Mouse (Mus musculus) hindbrain, embryonic 13.5 days (tissue): Measurements from ENCODE around the gene Plcb4. TPM values are rescaled to one million over a fixed set of nuclear protein-coding genes. Genes with fewer than 3 reads are reported as not detected.
"Not testable (repeated sequence)": the region's sequence is repeated elsewhere in the genome, so short reads cannot be mapped to it uniquely, and the experiment has no call there.

Experiments
- ATAC-seq: fragments of 200-750 bp; cut with Nextera tagmentation; 2 replicates; pipeline ENCODE4 v1.8.0; 2017; ENCODE audit warnings: moderate TSS enrichment; ENCODE audit not compliant: low FRiP score
- H3K27ac ChIP-seq: fragments of 300-500 bp; sonication (generic); 2 replicates; pipeline ENCODE4 v1.5.1; 2015; ENCODE audit warnings: inconsistent platforms, mild to moderate bottlenecking, moderate library complexity
- H3K27me3 ChIP-seq: fragments of 300-500 bp; sonication (generic); 2 replicates; pipeline ENCODE4 v1.6.1; 2015; ENCODE audit warnings: mild to moderate bottlenecking, inconsistent platforms
- H3K36me3 ChIP-seq: fragments of 300-500 bp; sonication (generic); 2 replicates; pipeline ENCODE4 v1.6.1; 2015; ENCODE audit warnings: mild to moderate bottlenecking, inconsistent platforms
- H3K4me1 ChIP-seq: fragments of 300-500 bp; sonication (generic); replicated peaks from 2 replicates; pipeline ENCODE4 v1.6.1; 2015; ENCODE audit warnings: inconsistent platforms
- H3K4me2 ChIP-seq: fragments of 300-500 bp; sonication (generic); 2 replicates; pipeline ENCODE4 v1.6.1; 2015; ENCODE audit warnings: inconsistent platforms, mild to moderate bottlenecking, moderate library complexity
- H3K4me3 ChIP-seq: fragments of 300-500 bp; sonication (generic); 2 replicates; pipeline ENCODE4 v1.5.1; 2015; ENCODE audit warnings: mild to moderate bottlenecking, inconsistent platforms
- H3K9ac ChIP-seq: fragments of 300-500 bp; sonication (generic); 2 replicates; pipeline ENCODE4 v1.6.1; 2015; ENCODE audit warnings: mild to moderate bottlenecking, inconsistent platforms
- H3K9me3 ChIP-seq: fragments of 300-500 bp; sonication (generic); 2 replicates; pipeline ENCODE4 v1.6.1; 2016; ENCODE audit warnings: inconsistent platforms
- WGBS: fragments of 180-500 bp; shearing (Covaris S2); methylation state at CpG from one replicate; pipeline ENCODE4 v1.1.7; 2015; 5-methylcytosine and 5-hydroxymethylcytosine counted together
- polyA plus RNA-seq: library from polyadenylated mRNA; unstranded; fragments of >200 nt; fragmentation: Nextera tagmentation; extraction: Ambion mirVana; gene quantifications from 2 replicates; pipeline ENCODE4 v1.2.1, GENCODE M21; 2015

Gene Plcb4
- polyA plus RNA-seq, 1 experiment from 2014 or later, result 49.7 TPM

GRCm38 (mm10) chr2:135970902-135971301, 312.1 kb downstream of the Plcb4 start:
- 96% methylated on average over 4 of the region's 4 CpGs for WGBS
- peaks cover 15% of the 10 kb centered on the region for H3K36me3 ChIP-seq
- no peak for ATAC-seq
- H3K27me3 ChIP-seq, result no peaks in the 10 kb centered on the region
- peaks cover 10% of the 10 kb centered on the region for H3K4me1 ChIP-seq
- H3K9ac ChIP-seq, result no peak overlapping the region
- H3K27ac ChIP-seq, result no peak overlapping the region
- no peak overlapping the region for H3K4me3 ChIP-seq
- H3K4me2 ChIP-seq, result no peak overlapping the region
- H3K9me3 ChIP-seq, result no peaks in the 10 kb centered on the region

DNA sequence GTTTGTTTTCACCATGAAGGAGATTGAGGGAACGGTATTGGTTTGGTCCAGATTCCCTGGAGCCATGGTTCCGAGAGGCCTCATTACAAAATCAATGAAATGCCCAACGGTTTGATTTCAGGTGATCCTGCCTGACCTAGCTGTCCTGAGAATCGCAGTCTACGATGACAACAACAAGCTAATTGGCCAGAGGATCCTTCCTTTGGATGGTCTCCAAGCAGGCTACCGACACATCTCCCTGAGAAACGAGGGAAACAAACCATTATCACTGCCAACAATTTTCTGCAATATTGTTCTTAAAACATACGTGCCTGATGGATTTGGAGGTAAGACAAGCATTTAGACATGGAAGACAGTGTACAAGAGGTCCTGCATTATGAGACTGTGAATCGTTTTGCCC, 317.2 kb downstream of the Plcb4 start:
- Histone ChIP-seq H3K9me3 (no peaks in the 10 kb centered on the region), H3K36me3 (peaks cover 18% of the 10 kb centered on the region), H3K4me3 (no peak overlapping the region), H3K4me1 (no peaks in the 10 kb centered on the region), H3K4me2 (no peak overlapping the region), H3K27me3 (no peaks in the 10 kb centered on the region), H3K27ac (no peak overlapping the region), H3K9ac (no peak overlapping the region)
- 85% methylated on average over 9 of the region's 9 CpGs for whole genome bisulfite sequencing
- ATAC-seq, result no peak

- Histone ChIP-seq H3K27me3 (no peaks in the 10 kb centered on the region), H3K36me3 (peaks cover 11% of the 10 kb centered on the region; the same call in 1 of the 2 replicates), H3K9ac (no peak overlapping the region), H3K4me1 (no peaks in the 10 kb centered on the region), H3K9me3 (no peaks in the 10 kb centered on the region), H3K27ac (no peak overlapping the region), H3K4me3 (no peak overlapping the region), H3K4me2 (no peak overlapping the region)
- 48% methylated on average over 5 of the region's 5 CpGs for WGBS
- no peak for ATAC-seq
Measured at GRCm38 (mm10) chr2:135978790-135979189, 320.0 kb downstream of the Plcb4 start.

DNA sequence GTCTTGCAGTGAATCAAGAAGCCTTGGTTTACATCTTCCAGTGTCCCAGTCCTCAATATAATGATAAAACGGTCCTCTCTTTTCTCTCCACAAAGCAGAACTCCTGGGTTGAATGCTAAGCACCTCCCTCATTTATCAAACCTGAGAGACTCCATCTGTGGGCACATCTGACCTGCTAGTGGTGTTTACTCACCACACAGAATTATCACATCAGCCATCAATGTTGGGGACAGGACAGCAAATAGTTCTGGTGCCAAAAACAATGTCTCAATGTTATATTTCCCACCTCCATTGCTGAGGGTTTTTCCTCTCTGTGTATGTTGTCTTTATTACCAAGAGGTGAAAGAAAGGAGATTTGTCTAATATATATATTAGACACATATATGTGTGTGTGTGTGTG, 321.6 kb downstream of the Plcb4 start:
- WGBS, result 57% methylated on average over 1 of the region's 1 CpGs
- no peak overlapping the region for H3K4me2 ChIP-seq
- ATAC-seq, result no peak

GRCm38 (mm10) chr2:135983972-135984371, 325.2 kb downstream of the Plcb4 start:
- Histone ChIP-seq H3K27me3 (no peaks in the 10 kb centered on the region), H3K4me1 (no peaks in the 10 kb centered on the region), H3K9me3 (no peaks in the 10 kb centered on the region), H3K4me2 (no peak overlapping the region), H3K36me3 (peaks cover 27% of the 10 kb centered on the region), H3K4me3 (no peak overlapping the region), H3K27ac (no peak overlapping the region), H3K9ac (no peak overlapping the region)
- 92% methylated on average over 4 of the region's 4 CpGs for WGBS
- ATAC-seq, result no peak

More for the DNA sequence above, 321.6 kb downstream of the Plcb4 start:
- Histone ChIP-seq H3K4me1 (no peaks in the 10 kb centered on the region), H3K9me3 (no peaks in the 10 kb centered on the region), H3K27ac (no peak overlapping the region), H3K36me3 (peaks cover 24% of the 10 kb centered on the region), H3K9ac (no peak overlapping the region), H3K27me3 (no peaks in the 10 kb centered on the region), H3K4me3 (no peak overlapping the region)

DNA sequence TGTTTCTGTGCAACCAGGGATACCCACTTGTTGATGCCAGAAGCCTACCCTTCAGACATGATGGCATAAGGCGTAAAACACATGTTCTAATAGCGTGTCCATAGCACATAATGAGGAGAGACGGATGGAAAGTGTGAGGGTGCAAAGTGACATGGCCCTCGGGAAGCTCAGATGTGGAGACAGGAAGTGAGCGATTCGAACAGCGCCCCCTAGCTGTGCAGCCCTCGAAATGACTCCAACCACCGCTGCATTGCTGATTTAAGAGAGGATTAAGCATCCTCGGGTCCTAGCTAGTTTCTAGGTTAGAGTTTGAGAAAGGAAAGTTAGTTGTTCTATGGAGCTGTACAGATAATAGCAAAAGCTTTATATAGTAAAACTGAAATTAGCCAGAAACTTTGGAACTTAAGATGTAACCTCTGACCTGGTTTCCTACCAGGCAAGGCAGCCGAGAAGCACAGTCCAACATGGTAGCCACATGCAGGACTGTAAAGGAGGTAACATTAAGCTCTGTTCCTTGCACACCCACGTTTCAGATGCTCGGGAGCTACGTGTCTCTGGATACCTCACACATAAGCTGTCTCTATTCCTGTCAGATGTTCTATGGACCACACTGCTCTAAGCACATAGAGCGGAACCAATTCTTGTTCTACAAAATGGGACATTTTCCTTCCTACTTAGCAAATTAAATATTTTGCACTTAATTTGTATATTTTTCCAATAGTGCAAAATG, 326.9 kb downstream of the Plcb4 start:
- Histone ChIP-seq H3K4me1 (no peaks in the 10 kb centered on the region), H3K4me3 (no peak overlapping the region), H3K4me2 (no peak overlapping the region), H3K9me3 (no peaks in the 10 kb centered on the region), H3K36me3 (peaks cover 27% of the 10 kb centered on the region), H3K27me3 (no peaks in the 10 kb centered on the region), H3K9ac (no peak overlapping the region), H3K27ac (no peak overlapping the region)
- WGBS, result 84% methylated on average over 15 of the region's 15 CpGs
- ATAC-seq, result no peak

- peaks cover 26% of the 10 kb centered on the region for H3K36me3 ChIP-seq
- not testable (repeated sequence) for H3K9ac ChIP-seq, H3K9me3 ChIP-seq, H3K4me2 ChIP-seq, H3K27ac ChIP-seq, H3K27me3 ChIP-seq, H3K4me1 ChIP-seq, ATAC-seq, H3K4me3 ChIP-seq
Measured at GRCm38 (mm10) chr2:135988475-135988874, 329.7 kb downstream of the Plcb4 start.

DNA sequence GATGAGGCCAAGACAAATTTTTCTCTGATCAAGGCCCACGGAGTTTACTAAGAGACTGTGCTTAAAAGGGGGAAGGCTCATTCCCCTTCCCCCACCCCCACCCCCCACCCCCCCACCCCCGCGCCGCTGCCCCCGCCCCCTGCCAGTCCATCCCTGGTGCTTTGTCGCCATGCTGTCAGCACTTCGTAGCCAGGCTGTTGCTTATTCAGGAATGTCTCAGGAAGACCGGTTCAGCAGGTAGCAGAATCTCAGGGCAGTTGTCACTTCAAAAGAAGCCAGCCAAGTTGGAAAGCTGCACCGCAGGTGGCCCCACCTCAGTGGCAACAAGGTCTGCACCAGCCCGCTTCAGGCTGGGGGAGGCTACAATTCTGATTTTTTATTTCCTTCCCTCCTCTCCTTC, 331.9 kb downstream of the Plcb4 start:
- ATAC-seq, H3K4me2 ChIP-seq, H3K9me3 ChIP-seq, H3K4me3 ChIP-seq, H3K9ac ChIP-seq, H3K4me1 ChIP-seq, H3K27ac ChIP-seq, H3K27me3 ChIP-seq: not testable (repeated sequence)
- H3K36me3 ChIP-seq, result peaks cover 12% of the 10 kb centered on the region
- WGBS, result 69% methylated on average over 10 of the region's 10 CpGs

- H3K36me3 ChIP-seq, result peaks cover 11% of the 10 kb centered on the region
- no peaks in the 10 kb centered on the region for H3K9me3 ChIP-seq
- peaks cover 14% of the 10 kb centered on the region for H3K4me1 ChIP-seq
- no peak overlapping the region for H3K4me2 ChIP-seq
- no peak for ATAC-seq
- no peak overlapping the region for H3K27ac ChIP-seq
- no peaks in the 10 kb centered on the region for H3K27me3 ChIP-seq
- H3K4me3 ChIP-seq, result no peak overlapping the region
- 86% methylated on average over 11 of the region's 11 CpGs for WGBS
- H3K9ac ChIP-seq, result no peak overlapping the region
Measured at GRCm38 (mm10) chr2:135993314-135993713, 334.5 kb downstream of the Plcb4 start.

- ATAC-seq, result no peak
- H3K9me3 ChIP-seq, result no peaks in the 10 kb centered on the region
- no peaks in the 10 kb centered on the region for H3K27me3 ChIP-seq
- H3K36me3 ChIP-seq, result peaks cover 8% of the 10 kb centered on the region
- H3K4me1 ChIP-seq, result peaks cover 28% of the 10 kb centered on the region
- H3K9ac ChIP-seq, result no peak overlapping the region
- WGBS, result 88% methylated on average over 4 of the region's 4 CpGs
- H3K27ac ChIP-seq, result no peak overlapping the region
- no peak overlapping the region for H3K4me2 ChIP-seq
- no peak overlapping the region for H3K4me3 ChIP-seq
Measured at GRCm38 (mm10) chr2:135995196-135995595, 336.4 kb downstream of the Plcb4 start.

GRCm38 (mm10) chr2:135996936-135997335, 338.1 kb downstream of the Plcb4 start:
- no peak overlapping the region for H3K4me3 ChIP-seq
- peaks cover 35% of the 10 kb centered on the region for H3K4me1 ChIP-seq
- 82% methylated on average over 6 of the region's 6 CpGs for WGBS
- H3K4me2 ChIP-seq, result peak overlapping the region; percentile 13
- H3K27me3 ChIP-seq, result no peaks in the 10 kb centered on the region
- peak overlapping the region; percentile 81 for H3K27ac ChIP-seq
- no peak for ATAC-seq
- no peaks in the 10 kb centered on the region for H3K9me3 ChIP-seq
- H3K9ac ChIP-seq, result no peak overlapping the region
- H3K36me3 ChIP-seq, result peaks cover 8% of the 10 kb centered on the region

GRCm38 (mm10) chr2:135997361-135998150, 338.7 kb downstream of the Plcb4 start:
- peak; percentile 45; the same call in 1 of the 2 replicates for ATAC-seq
- peaks cover 8% of the 10 kb centered on the region for H3K36me3 ChIP-seq
- no peak overlapping the region for H3K4me3 ChIP-seq
- H3K4me1 ChIP-seq, result peaks cover 35% of the 10 kb centered on the region
- H3K27me3 ChIP-seq, result no peaks in the 10 kb centered on the region
- H3K9ac ChIP-seq, result peak overlapping the region; percentile 36
- H3K4me2 ChIP-seq, result peak overlapping the region; percentile 13
- no peaks in the 10 kb centered on the region for H3K9me3 ChIP-seq
- peak overlapping the region; percentile 81 for H3K27ac ChIP-seq
- WGBS, result 55% methylated on average over 18 of the region's 18 CpGs
